Mouse (Mus musculus) C2C12 (cell line): ENCODE data around the gene Spindoc.
A peak's percentile ranks its signal among the peaks of the same experiment; 100 is the strongest.

Source experiments
- CTCF ChIP-seq: IDR thresholded peaks from one replicate; pipeline ENCODE4 v1.5.1; 2011; ENCODE audit not compliant: control insufficient read depth, insufficient read depth, insufficient read length
- FOSL1 ChIP-seq: IDR thresholded peaks from one replicate; pipeline ENCODE4 v1.8.0; 2011; ENCODE audit warnings: mild to moderate bottlenecking, low read length; ENCODE audit not compliant: poor library complexity, insufficient read depth, severe bottlenecking
- MAX ChIP-seq: IDR thresholded peaks from one replicate; pipeline ENCODE4 v1.6.1; 2011; ENCODE audit warnings: mild to moderate bottlenecking, control low read depth
- MYOD1 ChIP-seq: IDR thresholded peaks from one replicate; pipeline ENCODE4 v1.6.1; 2011; ENCODE audit warnings: low read depth; ENCODE audit not compliant: control insufficient read depth, insufficient read length
- MYOG ChIP-seq: IDR thresholded peaks from one replicate; pipeline ENCODE4 v1.6.1; 2011; ENCODE audit not compliant: control insufficient read depth, insufficient read length; ENCODE audit errors: extremely low read depth

DNA sequence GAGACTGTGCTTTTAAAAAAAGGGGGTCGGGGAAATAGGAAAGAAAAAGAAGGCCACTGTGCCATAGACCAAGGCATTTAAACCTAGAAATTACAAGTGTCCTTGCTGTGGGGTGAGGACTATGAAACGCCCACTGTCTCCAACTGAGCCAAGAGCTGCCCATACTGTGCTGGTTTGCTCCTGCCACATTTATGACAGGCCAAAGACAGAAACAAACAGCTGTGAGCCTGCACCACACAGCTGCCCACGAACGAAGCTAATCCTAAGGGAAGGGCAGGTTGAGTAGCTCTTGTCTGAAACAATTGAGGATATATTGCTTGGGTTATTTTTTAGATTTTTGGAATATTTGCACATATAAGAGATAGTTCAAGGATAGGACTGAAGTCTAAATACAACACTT is 66.0 kb downstream of the Spindoc start:
- TF ChIP-seq CTCF: no peak
- no peak for TF ChIP-seq FOSL1
- TF ChIP-seq MYOD1: peak; percentile 98
- TF ChIP-seq MAX: no peak
- no peak for TF ChIP-seq MYOG
